Mouse (Mus musculus) erythroblast, embryonic 14.5 days (primary cell): ENCODE results near the gene Dnajb4.

Experiments used
- GATA1 ChIP-seq: IDR thresholded peaks from 2 replicates; pipeline ENCODE4 v1.6.1; 2012; ENCODE audit warnings: low read length, inconsistent platforms, mixed read lengths
- TAL1 ChIP-seq: IDR thresholded peaks from 3 replicates; pipeline ENCODE4 v1.6.1; 2012; ENCODE audit warnings: low read length, inconsistent platforms, mixed read lengths

DNA sequence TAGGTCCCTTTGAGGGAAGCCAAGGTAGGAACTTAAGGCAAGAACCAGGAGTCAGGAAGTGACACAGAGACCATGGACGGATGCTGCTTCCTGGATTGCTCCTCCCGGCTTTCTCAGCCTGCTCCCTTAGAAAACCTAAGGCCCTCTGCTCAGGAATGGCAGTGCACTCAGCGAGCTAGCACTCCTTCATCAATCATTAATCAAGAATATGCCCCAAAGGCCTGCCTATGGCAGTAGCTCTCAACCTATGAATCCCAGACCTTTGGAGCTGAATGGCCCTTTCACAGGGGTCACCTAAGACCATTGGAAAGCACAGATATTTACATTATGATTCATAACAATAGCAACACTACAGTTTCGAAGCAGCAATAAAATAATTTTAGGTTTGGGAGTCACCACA is 79.1 kb downstream of the Dnajb4 start:
- TF ChIP-seq TAL1 (no peak), GATA1 (no peak)
